Mouse (Mus musculus): ENCODE results near the gene Kctd12.

Gene Kctd12

DNA sequence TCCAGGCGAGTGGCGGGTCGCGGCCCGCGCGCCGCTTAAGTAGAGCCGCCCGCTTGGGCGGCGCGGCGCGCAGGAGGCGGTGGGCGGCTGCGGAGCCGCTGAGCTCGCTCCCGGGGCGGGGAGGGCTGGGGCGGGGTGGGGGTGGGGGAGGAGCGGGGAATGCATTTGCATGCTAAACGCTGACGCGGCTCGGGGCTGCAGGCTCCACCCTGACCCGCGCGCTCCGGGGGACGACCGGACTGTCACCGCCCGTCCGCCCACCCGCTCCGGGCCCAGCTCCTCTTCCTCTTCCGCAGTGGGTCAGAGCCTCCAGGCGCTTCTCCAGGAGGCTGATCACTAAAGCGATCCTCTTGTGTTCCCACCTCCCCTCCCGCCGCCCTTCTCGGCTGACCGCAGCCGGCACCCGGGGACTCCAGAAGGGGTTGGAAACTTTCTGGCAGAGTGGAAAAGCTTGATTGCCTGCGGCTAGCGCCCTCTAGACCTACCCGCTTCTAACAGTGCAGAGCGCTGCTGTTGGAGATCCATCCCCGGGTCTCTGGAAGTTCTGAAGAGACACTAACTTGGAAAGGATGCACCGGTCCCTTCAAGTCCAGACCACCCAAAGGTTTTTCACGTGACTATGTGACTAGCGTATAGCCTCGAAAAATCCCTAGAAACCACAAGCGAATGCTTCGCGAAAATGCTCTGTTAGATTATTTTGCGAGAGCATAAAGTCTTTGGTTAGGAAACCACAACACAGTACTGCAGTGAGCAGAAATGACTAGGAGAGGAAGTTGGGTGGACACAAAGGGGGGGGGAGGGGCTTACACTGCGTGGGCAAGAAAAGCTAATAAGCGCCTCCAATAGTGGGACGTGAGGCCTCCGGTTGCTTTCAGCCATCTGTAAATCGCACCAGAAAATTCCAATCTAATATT lies at the start of gene Kctd12:
TSS of gene Kctd12 (minus strand) at position 11 of the 914 bp plus-strand sequence.
- DNase-seq (ENCODE audit: low spot score in 2 of 2) = peak; percentile 67 to 78

DNA sequence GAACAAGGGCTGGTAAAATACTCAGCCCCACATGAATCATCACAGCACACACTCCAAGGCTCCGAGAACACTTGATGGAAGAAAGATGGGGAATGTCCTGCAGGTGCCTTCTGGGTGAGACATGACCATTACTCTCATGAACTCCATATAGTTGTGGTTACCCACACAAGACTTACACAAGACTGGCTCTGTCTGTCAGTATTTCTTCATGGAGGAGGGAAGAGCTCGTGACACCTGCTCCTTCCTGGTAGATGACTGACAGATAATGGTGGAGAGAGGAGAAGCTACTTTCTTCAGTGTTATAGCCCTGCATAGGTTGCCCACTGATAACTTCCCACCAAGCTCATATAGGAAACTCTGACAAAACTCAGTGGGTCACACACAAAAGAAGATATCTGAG lies 46.8 kb upstream of the Kctd12 start:
- DNase-seq (ENCODE audit: low spot score in 2 of 2) = no peak

DNA sequence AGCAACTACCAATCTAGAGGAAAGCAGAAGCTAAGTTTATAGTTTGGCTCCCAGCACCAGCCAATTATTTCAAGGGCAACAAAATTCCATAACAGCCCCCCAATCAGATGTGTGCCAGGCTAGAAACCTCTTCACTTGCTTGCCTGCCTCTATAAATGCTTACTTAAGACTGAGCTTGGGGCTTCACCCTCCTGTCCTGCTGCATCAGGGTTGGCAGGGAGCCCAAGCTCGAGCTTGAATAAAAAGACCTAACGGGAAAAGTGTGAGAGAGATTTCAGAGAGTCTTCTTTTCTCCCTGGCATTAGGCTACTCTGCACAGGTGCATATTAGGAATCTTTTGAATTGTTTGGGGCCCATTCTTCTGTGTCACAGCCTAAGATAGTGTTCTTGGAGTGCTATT lies 37.6 kb upstream of the Kctd12 start:
- DNase-seq (ENCODE audit: low spot score in 2 of 2) = no peak

DNA sequence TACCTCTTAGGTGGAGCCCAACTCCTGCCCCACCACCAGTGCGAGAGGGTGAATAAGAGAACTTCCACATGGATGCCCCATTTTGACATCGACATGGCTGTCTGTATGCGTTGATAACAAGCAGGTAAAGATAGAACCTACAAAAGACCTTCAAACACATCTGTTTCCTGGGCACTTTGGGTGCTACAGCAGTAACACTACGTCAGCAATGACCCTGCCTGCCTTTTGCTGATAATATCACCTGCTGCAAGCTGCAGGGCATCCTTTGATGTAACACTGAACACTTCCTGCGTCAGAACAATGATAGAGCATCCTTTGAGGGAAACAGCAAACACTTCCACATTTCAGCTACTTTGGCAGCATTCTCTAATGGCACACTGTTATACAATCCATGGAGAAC lies 34.6 kb upstream of the Kctd12 start:
- DNase-seq (ENCODE audit: low spot score in 2 of 2) = no peak

DNA sequence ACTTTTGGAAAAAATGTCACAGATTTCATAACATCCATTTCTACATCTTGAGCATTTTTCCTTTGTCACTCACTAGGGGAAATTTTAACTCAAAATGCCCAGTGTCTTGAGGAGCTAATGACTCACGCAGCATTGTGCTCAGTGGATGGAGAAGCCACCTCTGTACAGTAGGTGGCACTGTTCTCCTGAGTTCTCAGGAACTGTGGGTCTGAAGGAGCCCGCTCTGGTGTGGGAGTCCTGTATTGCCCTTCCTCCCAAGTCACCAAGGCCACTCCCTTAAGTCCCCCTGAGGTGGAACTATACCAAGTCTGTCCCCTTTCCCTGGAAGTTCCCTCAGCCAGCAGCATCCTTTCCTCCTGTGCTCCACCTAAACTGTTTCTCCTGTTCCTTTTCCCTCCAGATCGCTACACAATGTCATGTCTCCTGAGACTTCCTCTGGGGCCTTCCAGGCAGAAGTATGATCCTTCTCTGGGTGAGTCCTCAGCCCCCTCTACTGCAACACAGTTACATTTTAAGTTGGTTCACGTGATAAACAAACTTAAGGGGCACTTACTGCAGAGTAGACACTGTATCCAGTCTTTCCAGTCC lies 30.2 kb upstream of the Kctd12 start:
- peak in 1 of 2 experiments; percentile 58 for DNase-seq (ENCODE audit: low spot score in 2 of 2)

DNA sequence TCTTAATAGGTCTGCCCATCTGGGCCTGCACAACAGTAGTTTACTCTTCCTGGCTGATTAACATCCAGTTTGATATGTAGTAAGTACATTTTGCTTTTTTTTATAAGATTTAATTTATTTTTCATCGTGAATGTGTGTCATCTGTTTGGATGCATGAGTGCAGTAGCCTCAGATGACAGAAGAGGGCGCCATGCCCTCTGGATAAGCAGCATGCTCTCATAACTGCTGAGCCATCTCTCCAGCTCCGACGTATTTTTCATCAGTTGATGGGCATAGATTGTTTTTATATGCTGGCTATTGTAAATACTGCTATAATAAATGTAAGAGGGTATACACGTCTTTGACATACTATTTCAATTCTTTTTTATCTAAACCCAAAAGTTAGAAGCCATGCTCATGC lies 29.3 kb upstream of the Kctd12 start:
- DNase-seq (ENCODE audit: low spot score in 2 of 2) = peak in 1 of 2 experiments; percentile 18

DNA sequence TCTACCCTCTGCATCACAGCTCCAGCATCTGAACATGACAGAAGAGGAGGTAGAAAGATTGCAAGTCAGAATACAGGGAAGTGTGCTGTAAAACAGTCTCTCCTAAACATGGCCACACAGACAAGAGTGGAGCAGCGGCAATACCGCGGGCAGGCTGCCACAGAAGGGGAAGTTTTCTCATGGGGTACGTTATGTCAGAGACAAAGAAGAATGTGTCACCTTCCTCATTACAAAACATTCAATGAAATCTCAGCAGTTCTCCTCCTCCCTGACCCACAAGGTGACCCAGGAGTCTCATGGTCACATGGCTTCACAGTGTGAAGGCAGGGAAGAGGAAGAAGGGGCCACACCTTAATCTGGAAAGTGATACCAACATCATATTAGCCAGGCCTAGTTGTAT lies 25.3 kb upstream of the Kctd12 start:
- no peak for DNase-seq (ENCODE audit: low spot score in 2 of 2)

DNA sequence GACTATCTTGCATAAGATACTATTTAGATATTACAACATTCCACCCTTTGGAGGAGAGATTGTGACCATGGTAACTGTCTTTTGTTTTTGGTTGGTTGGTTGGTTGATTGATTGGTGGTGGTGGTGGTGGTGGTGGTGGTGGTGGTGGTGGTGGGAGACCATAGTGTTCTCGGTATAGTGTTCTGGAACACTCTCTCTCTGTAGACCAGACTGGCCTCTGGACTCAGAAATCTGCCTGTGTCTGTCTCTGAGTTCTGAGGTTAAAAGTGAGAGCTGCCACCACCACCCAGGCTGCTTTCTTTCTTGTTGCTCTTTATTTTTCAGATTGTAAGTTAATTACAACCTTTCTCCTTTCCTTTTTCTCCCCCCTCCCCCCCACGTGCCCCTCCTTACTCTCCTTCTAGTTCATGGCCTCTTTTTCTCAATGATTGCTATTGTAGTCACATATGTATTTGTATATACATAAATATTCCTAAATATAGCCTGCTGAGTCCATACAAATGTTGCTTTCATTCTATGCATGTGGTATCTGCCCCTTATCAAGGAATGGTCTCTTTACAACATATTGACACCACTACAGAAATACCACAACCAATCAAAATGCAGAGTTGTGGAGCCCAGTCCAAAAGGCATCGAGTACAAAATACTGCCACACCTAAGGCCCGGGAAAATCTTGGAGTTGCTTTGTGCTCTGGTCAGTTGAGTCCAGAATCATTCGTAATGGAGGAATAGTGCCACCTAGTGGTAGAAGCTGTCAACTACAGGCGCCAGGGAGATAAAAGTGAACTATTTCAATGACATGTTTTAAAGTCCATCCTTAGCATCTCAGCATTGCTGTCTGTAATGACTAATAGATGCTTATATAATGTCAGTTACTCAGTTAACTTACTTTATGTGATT lies 12.5 kb upstream of the Kctd12 start:
- DNase-seq (ENCODE audit: low spot score in 2 of 2) = peak in 1 of 2 experiments; percentile 70

DNA sequence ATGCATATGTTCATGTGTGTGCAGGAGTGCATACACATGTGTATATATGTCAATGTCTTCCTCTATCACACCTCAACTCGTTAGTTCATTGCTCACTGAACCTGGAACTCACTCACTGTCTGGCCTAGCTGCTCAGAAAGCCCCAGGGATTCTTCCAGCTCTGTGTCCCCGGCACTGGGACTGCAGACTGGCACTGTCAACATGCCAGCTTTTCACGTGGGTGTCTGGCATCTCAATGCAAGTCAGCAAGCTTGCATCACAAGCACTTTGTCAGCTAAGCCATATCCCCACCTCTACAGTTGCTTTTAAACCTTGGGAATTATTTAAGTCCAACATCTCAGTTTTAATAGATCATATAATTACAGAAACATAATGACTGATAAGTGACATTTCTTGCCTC lies 8.3 kb upstream of the Kctd12 start:
- DNase-seq (ENCODE audit: low spot score in 2 of 2) = no peak

DNA sequence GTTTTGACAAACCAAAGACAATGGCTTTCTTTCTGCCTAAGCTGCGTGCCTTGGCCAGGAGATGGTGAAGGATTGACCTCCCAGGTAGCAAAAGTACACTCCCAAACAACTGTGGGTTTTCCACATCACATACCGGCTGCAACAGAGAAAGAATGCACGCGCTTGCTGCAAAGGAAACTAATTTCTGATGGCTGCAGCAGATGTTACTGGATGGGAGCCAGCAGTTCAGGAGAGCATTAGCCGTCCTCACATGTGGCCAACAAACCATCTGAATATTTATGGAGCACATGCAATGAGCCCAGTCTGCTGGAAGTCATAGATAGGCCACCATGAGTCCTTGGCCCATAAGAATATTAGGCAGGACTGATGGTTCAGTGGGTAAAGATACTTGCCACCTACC lies 7.4 kb upstream of the Kctd12 start:
- DNase-seq (ENCODE audit: low spot score in 2 of 2) = no peak

DNA sequence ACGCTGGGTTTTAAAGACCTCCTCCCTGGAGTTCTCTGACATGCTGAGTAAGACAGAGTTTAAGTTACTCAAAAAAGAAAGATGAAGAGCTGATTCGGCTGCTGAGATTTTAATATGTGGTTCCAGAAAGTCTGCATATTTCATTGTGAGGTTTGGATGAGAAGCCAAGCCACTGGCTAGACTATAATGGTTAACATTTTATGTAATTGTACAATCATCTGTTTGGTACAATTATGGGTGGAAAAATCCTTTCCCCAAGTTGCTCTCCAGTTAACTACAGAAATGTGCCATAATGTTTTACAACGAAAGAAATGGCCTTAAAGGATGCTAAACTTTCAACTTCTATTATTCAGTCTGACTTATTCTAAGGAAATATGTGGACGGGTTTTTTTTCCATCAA lies 6.8 kb upstream of the Kctd12 start:
- no peak for DNase-seq (ENCODE audit: low spot score in 2 of 2)

DNA sequence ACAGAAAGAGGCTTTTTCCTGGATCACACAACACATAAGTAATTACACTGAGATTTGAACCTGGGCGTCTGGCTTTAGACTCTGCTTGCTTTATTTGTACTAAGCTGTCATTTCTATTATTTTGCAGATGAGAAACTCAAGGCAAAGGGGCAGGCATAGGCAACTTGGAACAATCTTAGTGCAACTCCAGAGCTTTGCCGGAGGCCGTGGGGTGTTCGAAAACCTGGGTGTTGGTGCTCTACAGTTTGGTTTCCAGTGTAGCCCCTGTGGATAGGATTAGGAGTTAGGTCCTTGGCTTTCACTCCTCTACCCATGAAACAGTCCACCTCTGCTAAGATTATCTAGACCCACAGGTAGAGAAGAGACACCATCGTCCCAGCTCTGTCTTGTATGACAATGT lies 5.2 kb upstream of the Kctd12 start:
- no peak for DNase-seq (ENCODE audit: low spot score in 2 of 2)

DNA sequence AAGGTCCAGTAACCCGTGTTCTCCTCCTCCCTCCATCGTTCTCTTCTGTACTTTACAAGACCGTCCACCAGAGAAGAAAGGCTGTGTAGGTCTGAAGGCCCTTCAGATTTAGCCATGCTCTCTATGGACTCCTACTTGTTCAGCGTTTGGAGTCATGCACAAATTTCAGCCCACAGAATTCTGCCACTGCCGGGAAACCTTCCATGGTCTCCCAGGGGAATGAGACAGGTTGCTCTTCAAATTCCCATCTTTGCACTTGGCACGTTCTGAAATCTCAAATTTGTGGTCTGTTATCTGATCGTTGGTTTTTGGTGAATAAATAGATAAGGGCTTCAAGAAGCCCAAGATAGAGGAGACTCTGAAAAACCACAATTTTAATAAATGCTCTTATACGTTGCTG lies 1.2 kb upstream of the Kctd12 start:
- no peak for DNase-seq (ENCODE audit: low spot score in 2 of 2)

DNA sequence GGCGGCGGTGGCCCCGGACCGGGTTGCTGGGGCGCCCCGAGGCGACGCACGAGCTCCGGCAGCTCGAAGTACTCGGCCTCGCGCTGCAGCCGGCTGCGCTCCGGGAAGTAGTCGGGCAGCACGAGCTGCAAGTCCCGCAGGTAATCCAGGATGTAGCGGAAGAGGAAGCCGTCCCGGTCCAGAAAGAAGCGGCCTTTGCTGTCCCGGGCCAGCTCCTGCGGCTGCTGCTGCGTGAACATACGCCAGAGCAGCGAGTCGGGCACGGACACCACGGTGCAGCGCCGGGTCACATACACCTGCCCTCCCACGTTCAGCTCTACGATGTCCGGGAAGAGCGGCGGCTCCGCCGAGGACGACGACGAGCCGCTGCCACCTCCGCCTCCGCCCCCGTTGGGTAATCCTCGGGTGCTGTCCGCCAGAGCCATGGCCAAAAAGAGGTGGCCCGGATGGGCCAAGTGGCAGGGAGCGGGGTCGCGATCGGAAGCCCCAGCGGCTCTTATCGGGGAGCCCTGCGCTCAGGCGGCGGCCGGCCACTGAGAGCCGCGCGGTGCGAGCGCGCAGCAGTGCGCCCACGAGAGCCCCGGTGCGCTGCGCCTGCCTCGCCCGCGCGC lies 316 bp downstream of the Kctd12 start:
- DNase-seq (ENCODE audit: low spot score in 2 of 2) = peak; percentile 29 to 56

DNA sequence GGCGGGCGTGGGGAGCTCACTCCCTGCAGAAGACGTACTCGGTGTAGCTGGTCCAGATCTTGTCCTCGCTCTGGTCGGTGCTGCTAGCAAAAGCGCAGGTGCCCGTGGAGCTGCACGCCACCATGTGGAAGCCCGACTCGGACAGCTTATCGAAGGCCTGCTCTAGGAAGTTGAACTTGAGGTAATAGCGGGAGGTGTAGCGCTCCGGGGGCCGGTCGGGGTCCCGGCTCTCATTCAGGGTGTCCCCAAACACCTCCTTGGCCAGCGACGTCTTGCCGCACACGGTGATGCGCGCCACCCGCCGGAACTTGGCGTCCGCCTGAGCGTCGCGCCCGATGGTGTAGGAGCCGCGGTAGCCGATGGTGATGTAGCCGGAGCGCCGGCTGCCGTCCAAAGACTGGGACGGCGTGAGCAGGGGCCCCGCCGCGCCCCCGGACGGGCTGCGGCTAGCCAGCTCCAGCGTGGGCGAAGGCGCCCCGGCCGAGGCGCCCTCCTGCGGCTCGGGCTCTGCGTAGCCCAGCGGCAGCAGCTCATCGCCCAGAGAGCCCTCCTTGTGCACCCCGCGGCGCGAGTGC lies 909 bp downstream of the Kctd12 start:
- peak; percentile 53 to 68 for DNase-seq (ENCODE audit: low spot score in 2 of 2)

DNA sequence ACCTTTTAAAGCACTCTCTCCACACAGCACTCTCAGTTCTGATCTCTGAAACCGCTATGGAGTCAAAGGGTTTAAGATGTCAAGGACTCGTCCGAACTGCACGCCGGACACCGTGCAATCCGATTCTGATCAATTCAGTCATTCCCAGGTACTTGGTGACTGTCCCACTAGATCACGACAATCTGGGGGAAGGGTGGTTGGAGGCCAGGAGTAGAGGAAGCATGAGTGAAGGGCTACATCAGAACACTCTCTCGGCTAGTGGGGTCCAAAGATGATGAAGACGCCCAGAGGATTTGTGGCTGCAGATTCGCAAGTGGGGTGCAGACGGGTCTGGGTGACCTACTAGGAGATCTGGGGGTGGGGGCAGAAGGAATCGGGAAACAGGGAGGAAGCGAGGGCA lies 1.5 kb downstream of the Kctd12 start:
- no peak for DNase-seq (ENCODE audit: low spot score in 2 of 2)

DNA sequence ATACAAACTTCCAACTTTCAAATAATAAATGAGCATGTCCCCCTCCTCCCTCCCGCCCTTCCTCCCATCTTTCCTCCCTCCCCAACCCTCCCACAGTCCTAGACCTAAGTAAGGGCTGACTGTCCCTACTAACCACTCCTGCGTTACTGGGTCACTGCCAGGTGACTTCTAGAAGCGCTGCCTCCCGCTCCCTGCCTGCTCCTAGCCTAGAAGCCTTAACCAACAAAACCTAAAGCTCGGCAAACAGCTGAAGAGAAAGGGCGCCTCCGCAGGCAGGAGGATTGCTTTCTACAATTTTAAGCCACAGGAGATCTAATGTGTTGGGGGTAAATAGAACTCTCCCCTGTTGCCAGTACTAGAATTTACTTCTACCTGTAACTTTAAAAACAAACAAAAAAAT lies 2.0 kb downstream of the Kctd12 start:
- peak; percentile 17 to 33 for DNase-seq (ENCODE audit: low spot score in 2 of 2)

DNA sequence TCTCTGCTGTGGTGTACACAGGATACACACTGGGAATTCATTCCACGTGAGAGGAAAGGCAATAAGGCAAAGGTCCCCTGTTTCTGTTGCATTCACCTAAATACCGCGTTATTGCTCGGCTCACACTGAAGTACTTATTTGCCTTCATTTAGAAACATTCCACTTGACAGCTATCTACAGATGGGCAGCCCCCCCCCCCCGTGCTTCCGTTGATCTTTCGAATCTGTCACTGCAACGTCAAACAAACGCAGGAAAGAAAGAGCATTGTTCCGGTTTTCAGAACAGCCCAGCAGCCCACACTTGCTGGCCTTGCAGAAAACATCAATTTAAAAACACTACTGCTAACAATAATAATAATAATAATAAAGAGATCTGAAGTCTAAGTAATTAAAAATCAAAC lies 2.6 kb downstream of the Kctd12 start:
- no peak for DNase-seq (ENCODE audit: low spot score in 2 of 2)

DNA sequence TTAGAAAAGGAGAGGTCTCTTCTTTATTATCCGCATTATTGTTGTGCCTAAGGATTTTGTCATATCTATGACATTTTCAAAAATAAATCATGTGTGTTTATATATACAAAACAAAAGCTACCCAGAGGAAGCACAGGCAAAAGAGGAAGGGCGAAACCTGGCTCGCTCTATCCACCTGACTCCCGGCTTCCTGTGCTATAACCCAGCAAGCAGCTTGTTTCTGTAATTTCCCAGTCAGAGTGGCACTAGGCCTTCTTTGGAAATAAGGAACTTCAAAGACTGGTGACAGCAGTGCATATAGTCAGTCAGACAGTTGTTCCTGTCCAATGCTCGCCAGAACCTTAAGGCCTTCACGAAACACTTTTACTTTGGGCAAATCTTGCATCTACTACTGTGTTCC lies 6.6 kb downstream of the Kctd12 start:
- DNase-seq (ENCODE audit: low spot score in 2 of 2) = no peak

DNA sequence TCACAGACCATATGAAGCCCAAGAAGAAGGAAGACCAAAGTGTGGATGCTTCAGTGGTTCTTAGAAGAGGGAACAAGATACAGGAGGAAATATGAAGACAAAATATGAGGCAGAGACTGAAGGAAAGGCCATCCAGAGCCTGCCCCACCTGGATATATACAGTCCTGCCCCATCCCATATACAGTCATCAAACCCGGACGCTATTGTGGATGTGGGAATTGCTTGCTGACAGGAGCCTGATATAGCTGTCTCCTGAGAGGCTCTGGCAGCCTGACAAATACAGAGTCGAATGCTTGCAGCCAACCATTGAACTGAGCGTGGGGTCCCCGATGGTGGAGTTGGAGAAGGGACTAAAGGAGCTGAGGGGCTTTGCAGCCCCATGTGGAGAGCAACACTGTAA lies 13.6 kb downstream of the Kctd12 start:
- DNase-seq (ENCODE audit: low spot score in 2 of 2) = no peak

DNA sequence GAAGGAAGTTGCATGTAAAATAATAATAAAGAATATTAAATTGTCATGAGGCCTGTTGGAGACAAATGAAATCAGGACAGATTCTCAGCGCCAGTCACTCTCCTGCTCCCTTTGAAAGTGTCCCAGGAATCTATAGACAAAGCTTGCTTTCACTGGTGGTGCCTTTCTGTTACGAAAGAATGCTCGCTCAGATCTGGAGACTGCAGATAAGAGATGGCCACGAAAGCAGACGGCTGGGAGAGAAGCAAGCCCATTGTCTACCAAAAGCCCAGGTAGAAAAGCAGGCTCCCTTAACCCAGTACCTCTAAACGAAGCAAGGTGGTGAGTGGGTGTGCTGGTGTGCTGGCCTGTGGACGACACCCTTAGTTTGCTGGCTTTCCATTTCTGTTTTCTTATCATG lies 16.2 kb downstream of the Kctd12 start:
- DNase-seq (ENCODE audit: low spot score in 2 of 2) = no peak

DNA sequence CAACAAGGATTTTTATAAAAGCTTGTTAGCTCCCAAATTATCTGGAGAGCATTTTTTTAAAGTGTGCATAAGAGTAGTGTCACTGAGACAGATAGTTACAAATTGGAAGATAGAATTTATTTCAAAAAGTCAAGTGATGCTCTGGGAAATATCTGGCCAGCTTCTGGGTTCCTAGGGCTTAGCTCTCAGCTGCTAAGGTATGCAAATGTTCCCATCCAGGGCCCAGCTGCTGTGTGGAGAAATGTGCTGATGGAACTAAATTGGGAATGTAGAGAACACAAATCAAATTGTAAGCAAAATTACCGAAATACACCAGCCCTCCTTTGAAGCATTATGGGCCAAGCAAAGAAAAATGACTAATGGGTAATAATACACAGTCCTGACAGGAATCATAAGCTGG lies 16.6 kb downstream of the Kctd12 start:
- DNase-seq (ENCODE audit: low spot score in 2 of 2) = no peak

All from frontal cortex, postnatal 10 days (tissue).